Mouse (Mus musculus): ENCODE results near the gene Gm44790.
"Not testable (repeated sequence)": the region's sequence is repeated elsewhere in the genome, so short reads cannot be mapped to it uniquely, and the experiment has no call there.

Gene Gm44790

GRCm38 (mm10) chr6:86426358-86426757 is at the start of gene Gm44790:
Gm44790 (plus strand) TSS chr6:86426658.
- CTCF ChIA-PET = interaction anchor here (1.1 kb wide), 1 partner anchor 59 kb away, joined by 3 read pairs; no protein-coding TSS in a partner anchor

GRCm38 (mm10) chr6:86378341-86378740 is 48.1 kb upstream of the Gm44790 start:
- CTCF ChIA-PET = no interaction called here

GRCm38 (mm10) chr6:86380112-86380511 is 46.3 kb upstream of the Gm44790 start:
- CTCF ChIA-PET = not testable (repeated sequence)

- CTCF ChIA-PET = no interaction called here
Observed at GRCm38 (mm10) chr6:86382551-86382950, 43.9 kb upstream of the Gm44790 start.

- CTCF ChIA-PET = no interaction called here
Observed at GRCm38 (mm10) chr6:86383370-86383769, 43.1 kb upstream of the Gm44790 start.

GRCm38 (mm10) chr6:86384692-86385091 is 41.8 kb upstream of the Gm44790 start:
- CTCF ChIA-PET = no interaction called here

- CTCF ChIA-PET = interaction anchor here (0.5 to 0.7 kb wide), 4 partner anchors 118 to 1697 kb away, joined by 3 to 7 read pairs (median 4); no protein-coding TSS in a partner anchor
Observed at GRCm38 (mm10) chr6:86385362-86386104, 40.9 kb upstream of the Gm44790 start.

- CTCF ChIA-PET = no interaction called here
Observed at GRCm38 (mm10) chr6:86387313-86387712, 39.1 kb upstream of the Gm44790 start.

GRCm38 (mm10) chr6:86388461-86388860 is 38.0 kb upstream of the Gm44790 start:
- CTCF ChIA-PET = no interaction called here

GRCm38 (mm10) chr6:86391326-86391725 is 35.1 kb upstream of the Gm44790 start:
- CTCF ChIA-PET = interaction anchor here (1.0 to 1.2 kb wide), 2 partner anchors 11 to 27 kb away, joined by 3 to 5 read pairs; no protein-coding TSS in a partner anchor

GRCm38 (mm10) chr6:86393187-86393586 is 33.3 kb upstream of the Gm44790 start:
- CTCF ChIA-PET = no interaction called here

GRCm38 (mm10) chr6:86394078-86394720 is 32.3 kb upstream of the Gm44790 start:
- CTCF ChIA-PET = interaction anchor here (0.6 kb wide), 1 partner anchor 178 kb away, joined by 4 read pairs; no protein-coding TSS in a partner anchor

GRCm38 (mm10) chr6:86395021-86395420 is 31.4 kb upstream of the Gm44790 start:
- CTCF ChIA-PET = interaction anchor here (0.6 kb wide), 1 partner anchor 179 kb away, joined by 4 read pairs; no protein-coding TSS in a partner anchor

GRCm38 (mm10) chr6:86395969-86396368 is 30.5 kb upstream of the Gm44790 start:
- CTCF ChIA-PET = no interaction called here

- CTCF ChIA-PET = no interaction called here
Observed at GRCm38 (mm10) chr6:86396581-86397256, 29.7 kb upstream of the Gm44790 start, which contains the start of gene Pcyox1. Pcyox1 (minus strand) TSS chr6:86397154.

GRCm38 (mm10) chr6:86397257-86397980 is 29.0 kb upstream of the Gm44790 start:
- CTCF ChIA-PET = no interaction called here

GRCm38 (mm10) chr6:86398986-86399385 is 27.5 kb upstream of the Gm44790 start:
- CTCF ChIA-PET = no interaction called here

GRCm38 (mm10) chr6:86399995-86400394 is 26.5 kb upstream of the Gm44790 start:
- CTCF ChIA-PET = interaction anchor here (0.7 to 0.8 kb wide), 2 partner anchors 143 to 1667 kb away, joined by 3 read pairs; no protein-coding TSS in a partner anchor

- CTCF ChIA-PET = interaction anchor here (0.6 to 0.9 kb wide), 6 partner anchors 26 to 1668 kb away, joined by 3 to 4 read pairs (median 3); no protein-coding TSS in a partner anchor
Observed at GRCm38 (mm10) chr6:86400972-86401371, 25.5 kb upstream of the Gm44790 start.

GRCm38 (mm10) chr6:86402681-86403607 is 23.5 kb upstream of the Gm44790 start:
- CTCF ChIA-PET = interaction anchor here (1.5 kb wide), 1 partner anchor 12 kb away, joined by 3 read pairs; no protein-coding TSS in a partner anchor
